ENCODE assay signal across 8 mouse cellular contexts in genomic region chr11:97532950-97533582, GRCm38 (mm10). TPM values are rescaled to one million over a fixed set of nuclear protein-coding genes. Genes with fewer than 3 reads are reported as not detected.
A peak's percentile ranks its signal among the peaks of the same experiment; 100 is the strongest.
DNase-seq lines count a peak whose midpoint lies in the region; ATAC-seq and TF ChIP-seq lines count a peak whose summit lies in the region.

No protein-coding gene starts in this region.

- TF ChIP-seq CTCF in layer of hippocampus, adult 2 months (conservative IDR thresholded peaks at IDR 0.05): no peak

- no peak overlapping the region for H3K9ac ChIP-seq in hindbrain, embryonic 15.5 days
- no peak overlapping the region for H3K9ac ChIP-seq in midbrain, embryonic 14.5 days (replicated peaks; ENCODE audit: low read length)

- peak overlapping the region; percentile 18; the same call in 1 of the 2 replicates for H3K4me2 ChIP-seq in hindbrain, embryonic 15.5 days
- H3K4me2 ChIP-seq in midbrain, embryonic 14.5 days (ENCODE audit: low read length): peak overlapping the region; percentile 28

- H3K36me3 ChIP-seq in hindbrain, embryonic 15.5 days: peaks cover 29% of the 10 kb centered on the region
- H3K36me3 ChIP-seq in midbrain, embryonic 14.5 days (ENCODE audit: control insufficient read depth, insufficient read depth, low read length): peaks cover 60% of the 10 kb centered on the region

- peak overlapping the region; percentile 53; the same call in 1 of the 2 replicates for H3K27ac ChIP-seq in layer of hippocampus, adult 2 months
- H3K27ac ChIP-seq in hindbrain, embryonic 15.5 days (replicated peaks): no peak overlapping the region
- no peak overlapping the region for H3K27ac ChIP-seq in midbrain, embryonic 14.5 days (replicated peaks; ENCODE audit: low read depth, low read length)

- H3K9me3 ChIP-seq in hindbrain, embryonic 15.5 days: no peaks in the 10 kb centered on the region
- H3K9me3 ChIP-seq in midbrain, embryonic 14.5 days (ENCODE audit: control insufficient read depth, low read length): no peaks in the 10 kb centered on the region

- WGBS in hindbrain, embryonic 15.5 days: 11% methylated on average over 20 of the region's 20 CpGs
- 9% methylated on average over 20 of the region's 20 CpGs for WGBS in midbrain, embryonic 14.5 days

- no peak for DNase-seq in layer of hippocampus, adult 2 months (ENCODE audit: low spot score in 2 of 2)
- no peak for DNase-seq in layer of hippocampus, adult 9-11 months
- DNase-seq in ZHBTc4 (ENCODE audit: low read depth, low spot score): peak; percentile 74
- DNase-seq in midbrain, embryonic 14.5 days: no peak
- DNase-seq in ovary, adult 18-20 months (ENCODE audit: low spot score): no peak
- DNase-seq in layer of hippocampus, adult 18-20 months (ENCODE audit: low spot score in 2 of 2): no peak
- no peak for DNase-seq in right cerebral cortex, postnatal 14 days

- H3K4me3 ChIP-seq in layer of hippocampus, adult 2 months: no peak overlapping the region
- no peak overlapping the region for H3K4me3 ChIP-seq in hindbrain, embryonic 15.5 days
- no peak overlapping the region for H3K4me3 ChIP-seq in midbrain, embryonic 14.5 days (replicated peaks; ENCODE audit: low read depth, low read length)

- H3K4me1 ChIP-seq in hindbrain, embryonic 15.5 days (replicated peaks): peaks cover 51% of the 10 kb centered on the region
- H3K4me1 ChIP-seq in midbrain, embryonic 14.5 days (ENCODE audit: control insufficient read depth, insufficient read depth, low read length): peaks cover 24% of the 10 kb centered on the region

- H3K27me3 ChIP-seq in hindbrain, embryonic 15.5 days: peaks cover 40% of the 10 kb centered on the region
- peaks cover 55% of the 10 kb centered on the region for H3K27me3 ChIP-seq in midbrain, embryonic 14.5 days (ENCODE audit: control insufficient read depth, insufficient read depth, low read length)

- ATAC-seq in hindbrain, embryonic 15.5 days (ENCODE audit: low FRiP score, low read depth): peak; percentile 39
- 0 out of 2 replicates have a peak, but pooled peaks have one; percentile 12 for ATAC-seq in midbrain, embryonic 14.5 days (ENCODE audit: low FRiP score, low TSS enrichment)

RNA-seq across cellular contexts. Expression of gene 4933428G20Rik, which starts 32.9 kb away (rescaled TPM):
- total RNA-seq in layer of hippocampus, adult 2 months (2021): under 1 TPM in 1 of 2 experiments, not detected in 1; 0.25 TPM
- 1.2 and 1.3 TPM in 2 replicates for polyA plus RNA-seq in hindbrain, embryonic 15.5 days (2015; fragmentation: Nextera tagmentation; extraction: Ambion mirVana)
- 0.51 TPM in 1 of 2 replicates, not detected in the other for polyA plus RNA-seq in midbrain, embryonic 14.5 days (2014; fragmentation: Nextera tagmentation; extraction: Ambion mirVana)
- total RNA-seq in layer of hippocampus, adult 18-20 months (2021): not detected

RNA-seq across cellular contexts. Expression of gene Srcin1, which starts 42.9 kb away (rescaled TPM):
- 100 to 1,000 TPM; 226 to 232 TPM for total RNA-seq in layer of hippocampus, adult 2 months (2021)
- 11.9 TPM in 2 replicates for polyA plus RNA-seq in hindbrain, embryonic 15.5 days (2015; fragmentation: Nextera tagmentation; extraction: Ambion mirVana)
- polyA plus RNA-seq in midbrain, embryonic 14.5 days (2014; fragmentation: Nextera tagmentation; extraction: Ambion mirVana): 9.6 and 15.1 TPM in 2 replicates
- 100 to 1,000 TPM; 218 to 221 TPM for total RNA-seq in layer of hippocampus, adult 18-20 months (2021)
